Mouse (Mus musculus) MEL (cell line): ENCODE measurements around the gene Gm8068.
"Not testable (repeated sequence)": the region's sequence is repeated elsewhere in the genome, so short reads cannot be mapped to it uniquely, and the experiment has no call there.

Experiments used
- CTCF ChIP-seq, 3 experiments: IDR thresholded peaks in 2 of 3; conservative IDR thresholded peaks in 1 of 3; 2 replicates each; pipeline ENCODE4 v1.5.1; 2011 to 2012; ENCODE audit warnings: low read length in 3 of 3, low read depth in 2 of 3, mild to moderate bottlenecking in 2 of 3, improper control_type of control experiment in 1 of 3, inconsistent platforms in 1 of 3, mixed read lengths in 1 of 3, moderate library complexity in 1 of 3; ENCODE audit not compliant: control insufficient read depth in 1 of 3, insufficient read depth in 1 of 3, poor library complexity in 1 of 3, severe bottlenecking in 1 of 3
- JUND ChIP-seq: IDR thresholded peaks from 2 replicates; pipeline ENCODE4 v1.6.1; 2011; ENCODE audit warnings: low read depth, mild to moderate bottlenecking, improper control_type of control experiment, low read length
- KAT2A ChIP-seq: conservative IDR thresholded peaks from 2 replicates; pipeline ENCODE4 v1.6.1; 2012; ENCODE audit warnings: low read depth, low read length, improper control_type of control experiment, inconsistent platforms
- POLR2A ChIP-seq, 2 experiments: IDR thresholded peaks; 2 replicates each; pipeline ENCODE4 v1.6.1; 2011 to 2012; ENCODE audit warnings: low read length in 2 of 2, mild to moderate bottlenecking in 2 of 2, control low read depth in 1 of 2, improper control_type of control experiment in 1 of 2, low read depth in 1 of 2, moderate library complexity in 1 of 2; ENCODE audit not compliant: control insufficient read depth in 1 of 2, insufficient read depth in 1 of 2, poor library complexity in 1 of 2
- POLR2AphosphoS2 ChIP-seq: IDR thresholded peaks from 2 replicates; pipeline ENCODE4 v1.6.1; 2011; ENCODE audit warnings: low read length, improper control_type of control experiment
- SMC3 ChIP-seq: IDR thresholded peaks from 2 replicates; pipeline ENCODE4 v1.6.1; 2011; ENCODE audit warnings: low read depth, low read length, improper control_type of control experiment
- TBP ChIP-seq: IDR thresholded peaks from 2 replicates; pipeline ENCODE4 v1.8.0; 2011; ENCODE audit warnings: low read depth, low read length, improper control_type of control experiment
- ZNF384 ChIP-seq: IDR thresholded peaks from 2 replicates; pipeline ENCODE4 v1.6.1; 2012; ENCODE audit warnings: low read depth, mild to moderate bottlenecking, inconsistent platforms, low read length, improper control_type of control experiment

- TF ChIP-seq JUND; POLR2A (IDR thresholded peaks at IDR 0.05; ENCODE audit: control insufficient read depth in 1 of 2, insufficient read depth in 1 of 2, low read depth in 1 of 2, low read length in 2 of 2, poor library complexity in 1 of 2); CTCF (IDR thresholded peaks at IDR 0.05 in 2 of 3, conservative IDR thresholded peaks at IDR 0.05 in 1 of 3; ENCODE audit: control insufficient read depth in 1 of 3, insufficient read depth in 1 of 3, low read depth in 2 of 3, low read length in 3 of 3, poor library complexity in 1 of 3, severe bottlenecking in 1 of 3); ZNF384; SMC3; TBP; KAT2A; POLR2AphosphoS2: not testable (repeated sequence)
These were observed 15.5 kb upstream of the Gm8068 start for GRCm38 (mm10) chr14:41717180-41717579.
